Mouse (Mus musculus) G1E (cell line): ENCODE data around the gene Pcmt1.

Experiments
- CTCF ChIP-seq: IDR thresholded peaks from 2 replicates; pipeline ENCODE4 v1.5.1; 2012; ENCODE audit warnings: low read depth, low read length, inconsistent platforms, mixed read lengths
- TAL1 ChIP-seq: conservative IDR thresholded peaks from 2 replicates; pipeline ENCODE4 v1.6.1; 2012; ENCODE audit warnings: low read depth, low read length, inconsistent platforms, mixed read lengths

DNA sequence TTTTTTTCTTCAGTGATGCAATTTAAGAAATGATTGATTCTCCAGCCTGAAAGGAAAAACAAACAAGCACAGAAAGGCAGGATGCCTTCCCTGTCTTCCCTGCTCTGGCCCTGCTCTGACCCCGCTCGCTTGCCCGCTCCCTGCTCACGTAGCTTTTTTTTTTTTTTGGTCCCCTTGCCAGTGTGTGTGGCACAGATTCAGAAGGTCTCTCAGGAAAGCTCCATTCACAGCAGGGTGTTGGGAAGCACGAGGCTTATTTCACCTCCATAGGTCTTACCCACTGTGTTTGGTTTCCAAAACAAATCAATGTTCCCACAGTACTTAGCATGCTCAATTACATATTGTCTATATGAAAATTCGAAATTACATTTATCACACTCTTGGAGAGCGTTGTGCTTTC lies 86.1 kb downstream of the Pcmt1 start:
- TF ChIP-seq TAL1 (no peak), CTCF (no peak)
